Comparison of ENCODE assay signal across 8 mouse cellular contexts in the genomic region with DNA sequence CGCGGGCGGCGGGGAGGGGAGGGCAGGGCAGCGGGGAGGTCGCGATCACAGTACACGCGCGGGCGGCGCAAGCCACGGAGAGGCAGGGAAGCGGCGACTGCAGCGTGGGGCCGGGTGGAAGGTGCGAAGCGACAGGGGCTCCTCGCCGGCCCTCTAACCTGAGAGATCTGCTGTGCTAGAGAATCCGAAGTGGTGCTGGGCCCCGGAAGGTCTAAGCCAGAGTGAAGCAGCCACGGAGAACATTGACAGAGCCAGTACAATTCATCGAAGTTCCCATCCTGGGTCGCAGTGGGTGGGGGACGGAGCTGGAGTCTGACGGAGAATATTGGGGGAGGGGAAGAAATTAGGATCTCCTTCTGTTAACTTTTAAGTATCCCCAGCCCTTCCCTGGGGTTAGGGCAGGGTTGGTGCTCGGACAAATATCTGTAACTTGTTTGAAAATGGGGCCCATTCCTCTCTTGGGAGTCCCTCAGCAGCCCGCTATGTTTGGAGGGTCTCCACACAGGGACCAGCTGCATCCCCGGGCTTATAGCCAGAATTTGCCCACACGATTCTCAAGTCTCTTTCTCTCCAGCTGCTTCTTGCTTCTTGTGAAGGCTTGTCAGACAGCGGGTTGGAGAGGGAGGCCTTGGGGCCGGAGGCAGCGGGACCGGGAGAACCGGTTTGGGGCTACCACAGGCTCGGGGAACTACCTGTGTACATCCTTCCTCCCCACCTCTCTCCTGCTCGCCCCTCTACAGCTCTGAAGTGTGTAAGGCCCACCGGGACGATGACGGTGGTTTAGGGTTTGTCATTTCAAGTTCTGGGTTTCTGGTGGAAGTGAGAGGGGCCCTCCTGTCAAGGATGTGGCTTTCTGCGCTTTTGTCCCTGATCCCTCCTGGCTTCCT. TPM values are rescaled to one million over a fixed set of nuclear protein-coding genes. Genes with fewer than 3 reads are reported as not detected.
A peak's percentile ranks its signal among the peaks of the same experiment; 100 is the strongest.
DNase-seq lines count a peak whose midpoint lies in the region; ATAC-seq and TF ChIP-seq lines count a peak whose summit lies in the region.

No protein-coding gene starts in this region.

- peaks cover 47% of the 10 kb centered on the region for H3K36me3 ChIP-seq in limb, embryonic 12.5 days
- peaks cover 27% of the 10 kb centered on the region for H3K36me3 ChIP-seq in midbrain, embryonic 16.5 days (ENCODE audit: control insufficient read depth, insufficient read depth, low read length)
- peaks cover 22% of the 10 kb centered on the region for H3K36me3 ChIP-seq in stomach, embryonic 16.5 days (ENCODE audit: control insufficient read depth, insufficient read depth, low read length)

- H3K9ac ChIP-seq in limb, embryonic 12.5 days (replicated peaks) = peak overlapping the region; percentile 93
- peak overlapping the region; percentile 90 for H3K9ac ChIP-seq in midbrain, embryonic 16.5 days (ENCODE audit: low read depth, low read length)
- peak overlapping the region; percentile 98 for H3K9ac ChIP-seq in stomach, embryonic 16.5 days (ENCODE audit: low read length)

- H3K27me3 ChIP-seq in limb, embryonic 12.5 days = no peaks in the 10 kb centered on the region
- H3K27me3 ChIP-seq in midbrain, embryonic 16.5 days (ENCODE audit: control insufficient read depth, insufficient read depth, low read depth, low read length) = no peaks in the 10 kb centered on the region
- no peaks in the 10 kb centered on the region for H3K27me3 ChIP-seq in stomach, embryonic 16.5 days (ENCODE audit: control insufficient read depth, insufficient read depth, low read length)

- H3K4me3 ChIP-seq in gastrocnemius, adult 2 months = peak overlapping the region; percentile 85
- H3K4me3 ChIP-seq in limb, embryonic 12.5 days (replicated peaks) = peak overlapping the region; percentile 97
- H3K4me3 ChIP-seq in midbrain, embryonic 16.5 days (ENCODE audit: low read depth, low read length) = peak overlapping the region; percentile 84
- H3K4me3 ChIP-seq in stomach, embryonic 16.5 days (replicated peaks; ENCODE audit: low read length) = peak overlapping the region; percentile 89

- H3K9me3 ChIP-seq in limb, embryonic 12.5 days = no peaks in the 10 kb centered on the region
- no peaks in the 10 kb centered on the region for H3K9me3 ChIP-seq in midbrain, embryonic 16.5 days (replicated peaks; ENCODE audit: control insufficient read depth, low read length, poor library complexity, severe bottlenecking)
- H3K9me3 ChIP-seq in stomach, embryonic 16.5 days (replicated peaks; ENCODE audit: control insufficient read depth, low read length) = no peaks in the 10 kb centered on the region

- under 1% methylated on average over 43 of the region's 43 CpGs for WGBS in limb, embryonic 12.5 days
- under 1% methylated on average over 43 of the region's 43 CpGs for WGBS in midbrain, embryonic 16.5 days
- under 1% methylated on average over 43 of the region's 43 CpGs for WGBS in stomach, embryonic 16.5 days

- peak; percentile 35 for DNase-seq in gastrocnemius, adult 2 months
- DNase-seq in gastrocnemius, adult 8-10 months (ENCODE audit: low spot score in 2 of 2) = no peak
- DNase-seq in cerebellum, adult 11 months = peak; percentile 51
- peak; percentile 63 to 82 for DNase-seq in frontal cortex, adult 2 months (ENCODE audit: extremely low spot score in 1 of 2, low spot score in 1 of 2)
- DNase-seq in kidney, adult 11 months = peak; percentile 66

- ATAC-seq in limb, embryonic 12.5 days (ENCODE audit: insufficient number of reproducible peaks, insufficient read depth, low FRiP score, low TSS enrichment, low read depth) = no peak
- no peak; the same call in 1 of the 2 replicates for ATAC-seq in midbrain, embryonic 16.5 days
- peak; percentile 18 for ATAC-seq in stomach, embryonic 16.5 days (ENCODE audit: insufficient read depth, low FRiP score)

- TF ChIP-seq CTCF in gastrocnemius, adult 2 months (IDR thresholded peaks at IDR 0.05) = no peak

- peaks cover 38% of the 10 kb centered on the region for H3K4me1 ChIP-seq in limb, embryonic 12.5 days (replicated peaks)
- peaks cover 38% of the 10 kb centered on the region for H3K4me1 ChIP-seq in midbrain, embryonic 16.5 days (ENCODE audit: control insufficient read depth, insufficient read depth, low read length)
- peaks cover 41% of the 10 kb centered on the region for H3K4me1 ChIP-seq in stomach, embryonic 16.5 days (ENCODE audit: control insufficient read depth, insufficient read depth, low read length)

- peak overlapping the region; percentile 71 for H3K4me2 ChIP-seq in limb, embryonic 12.5 days
- H3K4me2 ChIP-seq in midbrain, embryonic 16.5 days (ENCODE audit: low read length) = peak overlapping the region; percentile 89
- peak overlapping the region; percentile 88 for H3K4me2 ChIP-seq in stomach, embryonic 16.5 days (ENCODE audit: low read depth, low read length)

- intact Hi-C loops in gastrocnemius, adult 2 months (cut with DNase I) = no loop called here

- peak overlapping the region; percentile 99 for H3K27ac ChIP-seq in gastrocnemius, adult 2 months
- H3K27ac ChIP-seq in limb, embryonic 12.5 days = peak overlapping the region; percentile 93
- peak overlapping the region; percentile 98 for H3K27ac ChIP-seq in midbrain, embryonic 16.5 days (ENCODE audit: low read length)
- peak overlapping the region; percentile 99 for H3K27ac ChIP-seq in stomach, embryonic 16.5 days (ENCODE audit: low read length)

RNA-seq across cellular contexts. Expression of gene Cdc42se1, which starts 0.6 kb away (rescaled TPM):
- 10 to 100 TPM; 13.7 to 16.4 TPM for total RNA-seq in gastrocnemius, adult 2 months (2021)
- 10 to 100 TPM; 13.7 to 18.3 (median 15.0) TPM for total RNA-seq in gastrocnemius, adult 8-10 months (2022)
- 62.5 and 63.5 TPM in 2 replicates for polyA plus RNA-seq in frontal cortex, adult 2 months (2012; rRNA removed)
- 75.3 and 76.0 TPM in 2 replicates for polyA plus RNA-seq in limb, embryonic 12.5 days (2016; fragmentation: Nextera tagmentation; extraction: Ambion mirVana)
- 46.6 and 50.9 TPM in 2 replicates for polyA plus RNA-seq in midbrain, embryonic 16.5 days (2015; fragmentation: Nextera tagmentation; extraction: Ambion mirVana)
- 105 and 118 TPM in 2 replicates for polyA plus RNA-seq in stomach, embryonic 16.5 days (2015; fragmentation: Nextera tagmentation; extraction: Ambion mirVana)

RNA-seq across cellular contexts. Expression of gene Mllt11, which starts 2.8 kb away (rescaled TPM):
- 10 to 100 TPM; 52.0 to 84.9 TPM for total RNA-seq in gastrocnemius, adult 2 months (2021)
- 100 to 1,000 TPM in 1 of 4 experiments, 10 to 100 TPM in 3; 69.6 to 108 (median 87.4) TPM for total RNA-seq in gastrocnemius, adult 8-10 months (2022)
- 388 and 439 TPM in 2 replicates for polyA plus RNA-seq in frontal cortex, adult 2 months (2012; rRNA removed)
- polyA plus RNA-seq in limb, embryonic 12.5 days (2016; fragmentation: Nextera tagmentation; extraction: Ambion mirVana) = 14.8 and 16.2 TPM in 2 replicates
- polyA plus RNA-seq in midbrain, embryonic 16.5 days (2015; fragmentation: Nextera tagmentation; extraction: Ambion mirVana) = 336 and 438 TPM in 2 replicates
- polyA plus RNA-seq in stomach, embryonic 16.5 days (2015; fragmentation: Nextera tagmentation; extraction: Ambion mirVana) = 16.2 and 16.6 TPM in 2 replicates

RNA-seq across cellular contexts. Expression of gene Gabpb2, which starts 11.4 kb away (rescaled TPM):
- total RNA-seq in gastrocnemius, adult 2 months (2021) = 10 to 100 TPM in 1 of 2 experiments, 1 to 10 TPM in 1; 9.1 to 12.0 TPM
- total RNA-seq in gastrocnemius, adult 8-10 months (2022) = 1 to 10 TPM; 7.2 to 9.1 (median 7.6) TPM
- 15.8 and 17.9 TPM in 2 replicates for polyA plus RNA-seq in frontal cortex, adult 2 months (2012; rRNA removed)
- polyA plus RNA-seq in limb, embryonic 12.5 days (2016; fragmentation: Nextera tagmentation; extraction: Ambion mirVana) = 15.0 and 15.9 TPM in 2 replicates
- polyA plus RNA-seq in midbrain, embryonic 16.5 days (2015; fragmentation: Nextera tagmentation; extraction: Ambion mirVana) = 2.4 and 3.0 TPM in 2 replicates
- 10.9 and 11.5 TPM in 2 replicates for polyA plus RNA-seq in stomach, embryonic 16.5 days (2015; fragmentation: Nextera tagmentation; extraction: Ambion mirVana)

RNA-seq across cellular contexts. Expression of gene Gm128, which starts 12.3 kb away (rescaled TPM):
- total RNA-seq in gastrocnemius, adult 2 months (2021) = under 1 TPM in 1 of 2 experiments, not detected in 1; 0.11 TPM
- total RNA-seq in gastrocnemius, adult 8-10 months (2022) = not detected
- 0.29 and 0.30 TPM in 2 replicates for polyA plus RNA-seq in frontal cortex, adult 2 months (2012; rRNA removed)
- 0.54 and 0.59 TPM in 2 replicates for polyA plus RNA-seq in limb, embryonic 12.5 days (2016; fragmentation: Nextera tagmentation; extraction: Ambion mirVana)
- 0.21 and 0.24 TPM in 2 replicates for polyA plus RNA-seq in midbrain, embryonic 16.5 days (2015; fragmentation: Nextera tagmentation; extraction: Ambion mirVana)
- 0.25 and 0.52 TPM in 2 replicates for polyA plus RNA-seq in stomach, embryonic 16.5 days (2015; fragmentation: Nextera tagmentation; extraction: Ambion mirVana)

RNA-seq across cellular contexts. Expression of gene Bnipl, which starts 21.9 kb away (rescaled TPM):
- under 1 TPM in 1 of 2 experiments, not detected in 1; 0.31 TPM for total RNA-seq in gastrocnemius, adult 2 months (2021)
- not detected for total RNA-seq in gastrocnemius, adult 8-10 months (2022)
- polyA plus RNA-seq in frontal cortex, adult 2 months (2012; rRNA removed) = 0.40 and 0.48 TPM in 2 replicates
- polyA plus RNA-seq in limb, embryonic 12.5 days (2016; fragmentation: Nextera tagmentation; extraction: Ambion mirVana) = 0.75 and 1.7 TPM in 2 replicates
- polyA plus RNA-seq in midbrain, embryonic 16.5 days (2015; fragmentation: Nextera tagmentation; extraction: Ambion mirVana) = 0.30 TPM in 1 of 2 replicates, not detected in the other
- 9.2 and 11.6 TPM in 2 replicates for polyA plus RNA-seq in stomach, embryonic 16.5 days (2015; fragmentation: Nextera tagmentation; extraction: Ambion mirVana)

Comparison
In these comparisons a context has a peak if more than half of its experiments do, and no peak if none do; other contexts are left out.
1. DNase-seq: peak in gastrocnemius, adult 2 months (single experiment), cerebellum, adult 11 months (single experiment), frontal cortex, adult 2 months (2 of 2) and kidney, adult 11 months (single experiment); none in gastrocnemius, adult 8-10 months (0 of 2).
2. RNA of gene Mllt11, which starts 2.8 kb away (polyA plus RNA-seq): 336 to 438 TPM in midbrain, embryonic 16.5 days and 388 to 439 TPM in frontal cortex, adult 2 months; 16.2 to 16.6 TPM in stomach, embryonic 16.5 days and 14.8 to 16.2 TPM in limb, embryonic 12.5 days; every median in the first group is over 10 times any median in the second.
3. Peak in every context shown above with its lines, with median percentiles within 50 percentile points of each other: H3K27ac ChIP-seq, H3K4me3 ChIP-seq, H3K4me2 ChIP-seq and H3K9ac ChIP-seq.